Mouse (Mus musculus) adrenal gland, postnatal 4 days (tissue): ENCODE data around the gene Gapdh. TPM values are rescaled to one million over a fixed set of nuclear protein-coding genes. Genes with fewer than 3 reads are reported as not detected.

Experiments
- DNase-seq, 2 experiments: peaks; one replicate each; pipeline ENCODE4 v3.0.0; 2021 to 2022; ENCODE audit warnings: low spot score in 2 of 2, mixed read lengths in 2 of 2
- total RNA-seq, 2 experiments: library from RNA; stranded (reverse); gene quantifications; 2 replicates each; pipeline ENCODE4 v1.2.3; 2021

Gene Gapdh
- total RNA-seq, 2 experiments from 2014 or later, result 1,146 to 1,218 TPM

GRCm38 (mm10) chr6:125152212-125153017 is 13.9 kb downstream of the Gapdh start:
- DNase-seq, result no peak

- no peak for DNase-seq
Observed at GRCm38 (mm10) chr6:125149569-125149950, 16.7 kb downstream of the Gapdh start.

GRCm38 (mm10) chr6:125148926-125149568 is 17.2 kb downstream of the Gapdh start:
- DNase-seq, result no peak

- DNase-seq, result no peak
Observed at GRCm38 (mm10) chr6:125148251-125148925, 17.9 kb downstream of the Gapdh start.

GRCm38 (mm10) chr6:125147329-125147728 is 18.9 kb downstream of the Gapdh start:
- DNase-seq, result no peak

- peak in 1 of 2 experiments; percentile 35 for DNase-seq
Observed at GRCm38 (mm10) chr6:125146797-125147196, 19.5 kb downstream of the Gapdh start.

GRCm38 (mm10) chr6:125146148-125146547 is 20.1 kb downstream of the Gapdh start:
- DNase-seq, result no peak

GRCm38 (mm10) chr6:125145479-125145951 is 20.8 kb downstream of the Gapdh start:
- DNase-seq, result no peak

GRCm38 (mm10) chr6:125145001-125145400 is 21.3 kb downstream of the Gapdh start, which contains the start of gene Iffo1:
Gene Iffo1 (plus strand): TSS chr6:125145241.
- DNase-seq, result peak; percentile 67 to 84

- DNase-seq, result no peak
Observed at GRCm38 (mm10) chr6:125143904-125144303, 22.4 kb downstream of the Gapdh start.

- no peak for DNase-seq
Observed at GRCm38 (mm10) chr6:125143128-125143527, 23.1 kb downstream of the Gapdh start.

- DNase-seq, result no peak
Observed at GRCm38 (mm10) chr6:125142436-125142835, 23.8 kb downstream of the Gapdh start.

- no peak for DNase-seq
Observed at GRCm38 (mm10) chr6:125139747-125140146, 26.5 kb downstream of the Gapdh start.

- DNase-seq, result no peak
Observed at GRCm38 (mm10) chr6:125137002-125137671, 29.1 kb downstream of the Gapdh start.

GRCm38 (mm10) chr6:125132470-125132869 is 33.8 kb downstream of the Gapdh start:
- no peak for DNase-seq

- peak; percentile 69 to 72 for DNase-seq
Observed at GRCm38 (mm10) chr6:125131302-125132156, 34.7 kb downstream of the Gapdh start, which contains the start of gene Nop2. Gene Nop2 (plus strand): TSS chr6:125131909.

- DNase-seq, result no peak
Observed at GRCm38 (mm10) chr6:125129710-125130402, 36.4 kb downstream of the Gapdh start.

GRCm38 (mm10) chr6:125128724-125129123 is 37.5 kb downstream of the Gapdh start:
- no peak for DNase-seq

- DNase-seq, result no peak
Observed at GRCm38 (mm10) chr6:125119387-125119786, 46.9 kb downstream of the Gapdh start.

- no peak for DNase-seq
Observed at GRCm38 (mm10) chr6:125112553-125112952, 53.7 kb downstream of the Gapdh start.
